Mouse (Mus musculus): Measurements from ENCODE around the gene Supt3. TPM values are rescaled to one million over a fixed set of nuclear protein-coding genes. Genes with fewer than 3 reads are reported as not detected.

Gene Supt3
- polyA plus RNA-seq (2015; fragmentation: Nextera tagmentation; extraction: Ambion mirVana): 21.2 and 24.1 TPM in 2 replicates

- WGBS: under 1% methylated on average over 39 of the region's 40 CpGs
- H3K36me3 ChIP-seq: no peaks in the 10 kb centered on the region
- no peaks in the 10 kb centered on the region for H3K9me3 ChIP-seq
- ATAC-seq (ENCODE audit: low FRiP score, low read depth): peak; percentile 99
- no peaks in the 10 kb centered on the region for H3K27me3 ChIP-seq
- H3K4me1 ChIP-seq (replicated peaks): peaks cover 12% of the 10 kb centered on the region
- H3K4me3 ChIP-seq: peak within 1 kb of the TSS; percentile 94
- peak within 1 kb of the TSS; percentile 96 for H3K27ac ChIP-seq (replicated peaks)
- peak within 1 kb of the TSS; percentile 80 for H3K4me2 ChIP-seq
- peak within 1 kb of the TSS; percentile 96 for H3K9ac ChIP-seq
Measured at GRCm38 (mm10) chr17:44776738-44777270, at the start of gene Supt3. Supt3 (plus strand) TSS chr17:44777152.

DNA sequence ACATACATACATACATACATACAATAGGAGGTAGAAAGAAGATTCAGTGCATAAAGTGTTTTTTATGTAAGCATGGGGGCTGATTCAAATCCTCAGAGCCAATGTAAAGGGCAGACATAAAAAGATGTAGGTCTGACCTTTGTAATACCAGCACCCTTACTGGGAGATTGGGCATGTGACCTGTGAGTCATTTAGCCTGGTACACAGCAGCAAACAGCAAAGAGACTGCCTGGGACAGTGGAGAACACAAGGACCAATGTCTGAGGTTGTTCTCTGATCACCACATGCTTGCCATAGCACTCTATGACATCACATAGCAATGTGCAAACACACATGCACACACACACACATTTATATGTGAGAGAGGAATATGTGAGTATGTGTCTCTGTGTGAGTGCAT, 49.3 kb upstream of the Supt3 start:
- no peak for ATAC-seq (ENCODE audit: low FRiP score, low read depth)
- Histone ChIP-seq H3K27me3 (peaks cover 19% of the 10 kb centered on the region), H3K9ac (no peak overlapping the region), H3K4me2 (no peak overlapping the region), H3K4me1 (replicated peaks) (no peaks in the 10 kb centered on the region), H3K9me3 (no peaks in the 10 kb centered on the region), H3K4me3 (no peak overlapping the region), H3K27ac (replicated peaks) (no peak overlapping the region), H3K36me3 (no peaks in the 10 kb centered on the region)

DNA sequence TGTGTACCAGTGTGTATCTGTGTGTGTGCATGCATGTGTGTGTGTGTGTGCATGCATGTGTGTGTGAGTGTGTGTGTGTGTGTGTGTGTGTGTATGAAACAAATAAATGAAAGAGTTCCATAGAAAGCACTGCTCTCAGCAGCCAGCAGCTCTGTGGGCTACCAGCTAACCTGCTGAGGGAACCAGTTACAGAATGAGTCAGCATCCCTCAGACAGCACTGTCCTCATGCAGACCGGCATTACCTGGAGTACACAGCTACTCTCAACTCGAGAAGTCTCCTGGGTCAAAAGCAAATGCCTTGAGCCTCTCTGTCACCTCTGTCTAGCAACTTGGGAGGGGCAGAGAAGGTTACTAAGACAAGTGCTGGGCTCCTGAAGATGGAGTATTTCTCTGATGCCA, 48.5 kb upstream of the Supt3 start:
- peaks cover 25% of the 10 kb centered on the region for H3K27me3 ChIP-seq
- H3K27ac ChIP-seq (replicated peaks): no peak overlapping the region
- 60% methylated on average over 2 of the region's 2 CpGs for WGBS
- H3K4me3 ChIP-seq: no peak overlapping the region
- H3K4me1 ChIP-seq (replicated peaks): no peaks in the 10 kb centered on the region
- no peak overlapping the region for H3K9ac ChIP-seq
- H3K9me3 ChIP-seq: no peaks in the 10 kb centered on the region
- H3K4me2 ChIP-seq: no peak overlapping the region
- no peak for ATAC-seq (ENCODE audit: low FRiP score, low read depth)
- H3K36me3 ChIP-seq: no peaks in the 10 kb centered on the region

DNA sequence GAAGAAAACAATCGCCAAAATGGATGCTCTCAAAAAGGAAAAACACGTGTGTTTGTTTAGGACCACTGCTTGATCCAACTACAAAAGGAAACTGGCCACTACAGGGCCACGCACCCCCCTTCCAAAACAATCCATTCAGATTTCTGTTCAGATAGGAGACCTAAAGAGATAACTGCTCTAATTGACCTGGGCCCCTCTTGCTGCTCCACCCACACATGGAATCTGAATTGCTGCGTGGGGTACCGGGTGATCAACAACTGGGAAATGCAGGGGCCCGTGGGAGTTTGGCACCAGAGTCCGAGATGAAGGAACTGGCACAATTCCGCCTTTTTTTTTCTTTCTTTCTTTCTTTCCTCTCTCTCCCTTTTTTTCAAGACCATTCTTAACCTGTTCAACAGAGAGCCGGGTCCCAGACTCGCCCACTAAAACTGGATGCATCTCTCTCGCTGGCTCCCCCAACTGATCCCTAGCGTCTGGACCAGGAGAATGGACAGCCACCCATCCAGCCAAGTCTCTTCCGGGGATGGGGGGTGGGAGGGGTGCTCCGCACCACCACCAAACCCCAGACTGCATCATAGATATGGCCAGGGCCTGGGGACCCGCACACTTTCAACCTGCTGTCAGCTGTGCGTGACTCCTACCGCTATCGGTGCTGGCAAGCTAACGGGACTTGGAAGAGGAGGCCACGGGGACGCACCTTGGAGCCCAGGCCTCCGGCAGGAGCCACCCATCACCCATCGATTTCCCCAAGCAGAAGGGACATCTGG, 43.2 kb upstream of the Supt3 start:
- H3K4me1 ChIP-seq (replicated peaks): peaks cover 40% of the 10 kb centered on the region
- no peaks in the 10 kb centered on the region for H3K36me3 ChIP-seq
- 4% methylated on average over 23 of the region's 23 CpGs for WGBS
- H3K9ac ChIP-seq: no peak overlapping the region
- no peaks in the 10 kb centered on the region for H3K9me3 ChIP-seq
- peaks cover 53% of the 10 kb centered on the region for H3K27me3 ChIP-seq
- ATAC-seq (ENCODE audit: low FRiP score, low read depth): no peak
- peak overlapping the region; percentile 90 for H3K4me2 ChIP-seq
- no peak overlapping the region for H3K27ac ChIP-seq (replicated peaks)
- H3K4me3 ChIP-seq: peak overlapping the region; percentile 75

GRCm38 (mm10) chr17:44734501-44735222, 42.3 kb upstream of the Supt3 start:
- 0% methylated on average over 48 of the region's 48 CpGs for WGBS
- H3K4me3 ChIP-seq: peak overlapping the region; percentile 75
- no peaks in the 10 kb centered on the region for H3K36me3 ChIP-seq
- peak overlapping the region; percentile 28; the same call in 1 of the 2 replicates for H3K9ac ChIP-seq
- peaks cover 40% of the 10 kb centered on the region for H3K4me1 ChIP-seq (replicated peaks)
- H3K27me3 ChIP-seq: peaks cover 57% of the 10 kb centered on the region
- no peak overlapping the region for H3K27ac ChIP-seq (replicated peaks)
- H3K9me3 ChIP-seq: no peaks in the 10 kb centered on the region
- peak overlapping the region; percentile 90 for H3K4me2 ChIP-seq
- peak; percentile 35; the same call in 1 of the 2 replicates for ATAC-seq (ENCODE audit: low FRiP score, low read depth)

- ATAC-seq (ENCODE audit: low FRiP score, low read depth): no peak
- H3K9ac ChIP-seq: peak overlapping the region; percentile 60
- peak overlapping the region; percentile 90 for H3K4me2 ChIP-seq
- peaks cover 40% of the 10 kb centered on the region for H3K4me1 ChIP-seq (replicated peaks)
- H3K9me3 ChIP-seq: no peaks in the 10 kb centered on the region
- no peak overlapping the region for H3K27ac ChIP-seq (replicated peaks)
- no peaks in the 10 kb centered on the region for H3K36me3 ChIP-seq
- H3K27me3 ChIP-seq: peaks cover 59% of the 10 kb centered on the region
- peak overlapping the region; percentile 75 for H3K4me3 ChIP-seq
- WGBS: under 1% methylated on average over 62 of the region's 64 CpGs
Measured at GRCm38 (mm10) chr17:44735223-44735990, 41.5 kb upstream of the Supt3 start.

- Histone ChIP-seq H3K4me3 (peak overlapping the region; percentile 75), H3K36me3 (no peaks in the 10 kb centered on the region), H3K4me2 (peak overlapping the region; percentile 90), H3K9me3 (no peaks in the 10 kb centered on the region), H3K27ac (replicated peaks) (no peak overlapping the region), H3K27me3 (peaks cover 61% of the 10 kb centered on the region), H3K4me1 (replicated peaks) (peaks cover 40% of the 10 kb centered on the region), H3K9ac (peak overlapping the region; percentile 60)
- WGBS: under 1% methylated on average over 63 of the region's 73 CpGs
- peak; percentile 87 for ATAC-seq (ENCODE audit: low FRiP score, low read depth)
Measured at GRCm38 (mm10) chr17:44735991-44736561, 40.9 kb upstream of the Supt3 start.

DNA sequence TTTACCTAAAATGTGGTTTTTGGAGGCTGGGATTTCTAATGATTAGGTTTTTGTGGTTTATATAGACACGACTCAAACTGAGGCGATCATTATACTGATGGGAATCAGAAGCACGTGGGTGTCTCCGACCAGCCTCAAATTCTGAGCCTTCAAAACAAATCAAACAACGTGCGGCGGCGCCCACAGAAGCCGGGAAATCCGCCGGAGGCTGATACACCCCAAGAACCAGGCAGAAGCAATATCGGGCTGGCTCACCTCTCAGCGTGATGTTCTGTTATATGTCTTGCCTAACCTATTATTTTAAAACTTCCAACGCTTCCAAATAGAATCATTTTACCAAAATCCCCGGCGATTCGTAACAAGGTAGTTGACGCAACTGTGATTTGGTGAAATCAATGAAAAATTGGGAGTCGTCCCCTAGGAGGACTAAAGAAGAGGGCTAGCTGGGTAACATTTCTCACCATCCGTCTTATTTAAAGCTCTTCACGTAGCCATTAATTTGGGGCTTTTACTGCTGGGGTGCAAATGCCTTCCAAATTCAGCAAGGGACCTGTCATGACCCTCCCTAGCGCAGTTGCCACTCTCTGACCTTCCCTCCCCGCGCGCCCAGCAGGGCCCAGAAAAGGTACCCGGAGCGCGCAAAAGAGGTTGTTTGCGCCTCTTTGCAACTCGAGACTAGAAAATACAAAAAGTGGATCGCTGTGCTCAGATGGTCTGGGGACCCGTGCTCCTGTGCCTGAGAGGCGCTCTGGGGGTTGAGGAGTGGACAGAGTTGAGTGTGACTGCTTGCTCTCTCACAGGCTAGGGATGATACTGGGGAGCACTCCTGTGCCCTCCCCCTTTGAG, 39.5 kb upstream of the Supt3 start:
- Histone ChIP-seq H3K27me3 (peaks cover 55% of the 10 kb centered on the region), H3K4me3 (peak overlapping the region; percentile 8; the same call in 1 of the 2 replicates), H3K9me3 (no peaks in the 10 kb centered on the region), H3K4me2 (peak overlapping the region; percentile 35), H3K9ac (no peak overlapping the region), H3K4me1 (replicated peaks) (peaks cover 40% of the 10 kb centered on the region), H3K27ac (replicated peaks) (no peak overlapping the region), H3K36me3 (no peaks in the 10 kb centered on the region)
- WGBS: under 1% methylated on average over 33 of the region's 33 CpGs
- no peak for ATAC-seq (ENCODE audit: low FRiP score, low read depth)

DNA sequence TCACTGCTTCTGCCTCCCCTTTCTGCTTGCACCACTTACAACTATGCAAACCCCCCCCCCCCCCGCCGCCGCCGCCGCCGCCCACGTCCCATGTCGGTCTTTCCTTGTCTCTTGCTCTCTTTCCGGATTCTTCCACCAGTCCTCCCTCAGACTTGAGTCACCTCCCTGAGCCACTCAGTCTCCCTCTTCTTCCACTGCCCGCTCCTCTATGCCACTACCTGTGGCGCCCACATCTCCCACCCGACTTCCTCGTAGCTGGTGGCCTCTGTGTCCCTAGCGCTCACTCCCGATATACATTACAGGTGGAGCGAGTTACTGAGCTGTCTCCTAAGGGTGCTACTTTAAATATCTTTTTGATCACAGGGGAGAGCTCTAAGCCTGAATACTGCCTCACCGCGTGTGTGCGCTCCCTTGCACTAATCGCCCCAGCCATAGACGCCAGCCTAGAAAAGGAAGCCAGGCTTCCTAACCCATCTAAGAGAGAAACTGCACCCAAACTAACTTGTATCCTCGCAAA, 38.8 kb upstream of the Supt3 start:
- Histone ChIP-seq H3K4me3 (no peak overlapping the region), H3K4me1 (replicated peaks) (peaks cover 40% of the 10 kb centered on the region), H3K36me3 (no peaks in the 10 kb centered on the region), H3K27ac (replicated peaks) (no peak overlapping the region), H3K9ac (no peak overlapping the region), H3K9me3 (no peaks in the 10 kb centered on the region), H3K27me3 (peaks cover 51% of the 10 kb centered on the region), H3K4me2 (peak overlapping the region; percentile 35)
- 1% methylated on average over 19 of the region's 22 CpGs for WGBS
- no peak for ATAC-seq (ENCODE audit: low FRiP score, low read depth)

- Histone ChIP-seq H3K27me3 (peaks cover 30% of the 10 kb centered on the region), H3K36me3 (no peaks in the 10 kb centered on the region), H3K4me2 (no peak overlapping the region), H3K4me3 (no peak overlapping the region), H3K9me3 (no peaks in the 10 kb centered on the region), H3K9ac (no peak overlapping the region), H3K27ac (replicated peaks) (no peak overlapping the region), H3K4me1 (replicated peaks) (peaks cover 10% of the 10 kb centered on the region)
- WGBS: 88% methylated on average over 9 of the region's 9 CpGs
- no peak for ATAC-seq (ENCODE audit: low FRiP score, low read depth)
Measured at GRCm38 (mm10) chr17:44742246-44742645, 34.7 kb upstream of the Supt3 start.

All from hindbrain, embryonic 15.5 days (tissue).